Mouse (Mus musculus): ENCODE data around the gene Mfge8. TPM values are rescaled to one million over a fixed set of nuclear protein-coding genes. Genes with fewer than 3 reads are reported as not detected.

Gene Mfge8
- polyA plus RNA-seq, 1 experiment from 2014 or later: 269 TPM

GRCm38 (mm10) chr7:79089111-79089510, 59.7 kb downstream of the Mfge8 start:
- no peaks in the 10 kb centered on the region for H3K4me1 ChIP-seq (replicated peaks; ENCODE audit: insufficient read depth, low read length)
- H3K27me3 ChIP-seq (ENCODE audit: insufficient read depth, low read length): no peaks in the 10 kb centered on the region
- no peaks in the 10 kb centered on the region for H3K36me3 ChIP-seq (ENCODE audit: insufficient read depth, low read length)
- ATAC-seq (replicated peaks; ENCODE audit: low FRiP score, low read depth) (no peak), DNase-seq (ENCODE audit: low spot score) (no peak)
- H3K4me2 ChIP-seq (ENCODE audit: low read length): no peak overlapping the region
- peak; percentile 44 for TF ChIP-seq CTCF (IDR thresholded peaks at IDR 0.05; ENCODE audit: low read depth)
- no peak overlapping the region for H3K9ac ChIP-seq (ENCODE audit: low read depth, low read length)
- WGBS: 78% methylated on average over 4 of the region's 4 CpGs
- no peak overlapping the region for H3K27ac ChIP-seq
- H3K9me3 ChIP-seq (replicated peaks; ENCODE audit: low read length): no peaks in the 10 kb centered on the region
- no peak overlapping the region for H3K4me3 ChIP-seq (replicated peaks; ENCODE audit: low read depth, low read length)

Other genes starting within 250 kb of the Mfge8 start
- 2.3 and 2.8 TPM in 2 replicates for gene Isg20, start 235.6 kb downstream of the Mfge8 start, polyA plus RNA-seq (2015; fragmentation: Nextera tagmentation; extraction: Ambion mirVana)
- 0.22 and 0.37 TPM in 2 replicates for gene Acan, start 95.6 kb downstream of the Mfge8 start, polyA plus RNA-seq (2015; fragmentation: Nextera tagmentation; extraction: Ambion mirVana)
- gene Hapln3, start 18.0 kb downstream of the Mfge8 start, polyA plus RNA-seq (2015; fragmentation: Nextera tagmentation; extraction: Ambion mirVana): 2.6 and 3.6 TPM in 2 replicates
- 17.4 and 17.6 TPM in 2 replicates for gene Abhd2, start 124.1 kb upstream of the Mfge8 start, polyA plus RNA-seq (2015; fragmentation: Nextera tagmentation; extraction: Ambion mirVana)
- gene Rlbp1, start 238.0 kb upstream of the Mfge8 start, polyA plus RNA-seq (2015; fragmentation: Nextera tagmentation; extraction: Ambion mirVana): 0.32 and 0.38 TPM in 2 replicates
- 3.1 and 4.2 TPM in 2 replicates for gene Fanci, start 242.9 kb upstream of the Mfge8 start, polyA plus RNA-seq (2015; fragmentation: Nextera tagmentation; extraction: Ambion mirVana)